Mouse (Mus musculus) midbrain, embryonic 14.5 days (tissue): ENCODE results near the gene Zwint. TPM values are rescaled to one million over a fixed set of nuclear protein-coding genes. Genes with fewer than 3 reads are reported as not detected.
A peak's percentile ranks its signal among the peaks of the same experiment; 100 is the strongest.

ENCODE experiments used
- ATAC-seq: fragments of 200-750 bp; cut with Nextera tagmentation; 2 replicates; pipeline ENCODE4 v1.8.0; 2017; ENCODE audit warnings: moderate number of reproducible peaks, moderate library complexity; ENCODE audit not compliant: low FRiP score, low TSS enrichment
- DNase-seq: peaks from one replicate; pipeline ENCODE4 v3.0.0-alpha.2; 2015
- H3K27ac ChIP-seq: fragments of 300-500 bp; sonication (generic); replicated peaks from 2 replicates; pipeline ENCODE4 v1.5.1; 2014; ENCODE audit warnings: mild to moderate bottlenecking, low read depth, low read length, moderate library complexity
- H3K27me3 ChIP-seq: fragments of 300-500 bp; sonication (generic); 2 replicates; pipeline ENCODE4 v1.6.1; 2014; ENCODE audit warnings: low read length, control low read depth, mixed read lengths; ENCODE audit not compliant: control insufficient read depth, insufficient read depth
- H3K36me3 ChIP-seq: fragments of 300-500 bp; sonication (generic); 2 replicates; pipeline ENCODE4 v1.6.1; 2014; ENCODE audit warnings: low read length, control low read depth; ENCODE audit not compliant: control insufficient read depth, insufficient read depth
- H3K4me1 ChIP-seq: fragments of 300-500 bp; sonication (generic); 2 replicates; pipeline ENCODE4 v1.6.1; 2014; ENCODE audit warnings: mild to moderate bottlenecking, antibody characterized with exemption, low read length, control low read depth; ENCODE audit not compliant: control insufficient read depth, insufficient read depth
- H3K4me2 ChIP-seq: fragments of 300-500 bp; sonication (generic); 2 replicates; pipeline ENCODE4 v1.6.1; 2014; ENCODE audit warnings: mild to moderate bottlenecking, low read length, moderate library complexity
- H3K4me3 ChIP-seq: fragments of 300-500 bp; sonication (generic); replicated peaks from 2 replicates; pipeline ENCODE4 v1.5.1; 2014; ENCODE audit warnings: low read depth, low read length
- H3K9ac ChIP-seq: fragments of 300-500 bp; sonication (generic); replicated peaks from 2 replicates; pipeline ENCODE4 v1.6.1; 2014; ENCODE audit warnings: mild to moderate bottlenecking, low read length, moderate library complexity
- H3K9me3 ChIP-seq: fragments of 300-500 bp; sonication (generic); 2 replicates; pipeline ENCODE4 v1.6.1; 2016; ENCODE audit warnings: low read length, control low read depth, mixed read lengths; ENCODE audit not compliant: control insufficient read depth
- WGBS: fragments of 180-500 bp; shearing (Covaris S2); extraction: QIAGEN DNeasy Blood & Tissue Kit; methylation state at CpG from one replicate; pipeline ENCODE4 v1.1.7; 2014; 5-methylcytosine and 5-hydroxymethylcytosine counted together
- polyA plus RNA-seq: library from polyadenylated mRNA; unstranded; fragments of >200 nt; fragmentation: Nextera tagmentation; extraction: Ambion mirVana; gene quantifications from 2 replicates; pipeline ENCODE4 v1.2.1, GENCODE M21; 2014

Gene Zwint
- polyA plus RNA-seq, 1 experiment from 2014 or later: 771 TPM

- Histone ChIP-seq H3K27me3 (no peaks in the 10 kb centered on the region), H3K4me1 (peaks cover 17% of the 10 kb centered on the region), H3K9ac (peak overlapping the region; percentile 82), H3K4me3 (peak overlapping the region; percentile 66), H3K27ac (peak overlapping the region; percentile 93), H3K4me2 (peak overlapping the region; percentile 76), H3K9me3 (no peaks in the 10 kb centered on the region), H3K36me3 (peaks cover 41% of the 10 kb centered on the region)
- DNase-seq (peak; percentile 89), ATAC-seq (peak; percentile 77)
- WGBS: 2% methylated on average over 15 of the region's 15 CpGs
These were observed 418 bp downstream of the Zwint start for GRCm38 (mm10) chr10:72655017-72655509.

- peaks cover 15% of the 10 kb centered on the region for H3K4me1 ChIP-seq
- DNase-seq: no peak
These were observed 4.6 kb downstream of the Zwint start for GRCm38 (mm10) chr10:72659198-72659597.

GRCm38 (mm10) chr10:72660350-72660749, 5.7 kb downstream of the Zwint start:
- Histone ChIP-seq H3K4me2 (no peak overlapping the region), H3K27me3 (no peaks in the 10 kb centered on the region), H3K36me3 (peaks cover 82% of the 10 kb centered on the region), H3K27ac (no peak overlapping the region), H3K4me3 (no peak overlapping the region), H3K4me1 (peaks cover 14% of the 10 kb centered on the region), H3K9ac (no peak overlapping the region), H3K9me3 (no peaks in the 10 kb centered on the region)
- no peak for DNase-seq
- WGBS: 95% methylated on average over 1 of the region's 1 CpGs
- no peak for ATAC-seq

More at GRCm38 (mm10) chr10:72659198-72659597, 4.6 kb downstream of the Zwint start:
- no peaks in the 10 kb centered on the region for H3K27me3 ChIP-seq
- H3K9me3 ChIP-seq: no peaks in the 10 kb centered on the region
- no peak for ATAC-seq
- 94% methylated on average over 5 of the region's 5 CpGs for WGBS
- H3K9ac ChIP-seq: no peak overlapping the region
- no peak overlapping the region for H3K4me3 ChIP-seq
- H3K36me3 ChIP-seq: peaks cover 73% of the 10 kb centered on the region
- no peak overlapping the region for H3K27ac ChIP-seq
- no peak overlapping the region for H3K4me2 ChIP-seq

- Histone ChIP-seq H3K9me3 (no peaks in the 10 kb centered on the region), H3K27ac (no peak overlapping the region), H3K4me1 (no peaks in the 10 kb centered on the region), H3K27me3 (no peaks in the 10 kb centered on the region), H3K36me3 (peaks cover 52% of the 10 kb centered on the region), H3K4me3 (no peak overlapping the region), H3K4me2 (no peak overlapping the region), H3K9ac (no peak overlapping the region)
- no peak for DNase-seq
- no peak for ATAC-seq
- WGBS: 93% methylated on average over 5 of the region's 5 CpGs
These were observed 13.2 kb downstream of the Zwint start for GRCm38 (mm10) chr10:72667856-72668255.

GRCm38 (mm10) chr10:72669086-72669485, 14.4 kb downstream of the Zwint start:
- H3K27me3 ChIP-seq: no peaks in the 10 kb centered on the region
- H3K4me3 ChIP-seq: no peak overlapping the region
- no peak overlapping the region for H3K27ac ChIP-seq
- no peaks in the 10 kb centered on the region for H3K4me1 ChIP-seq
- H3K36me3 ChIP-seq: peaks cover 47% of the 10 kb centered on the region
- H3K9me3 ChIP-seq: no peaks in the 10 kb centered on the region
- H3K9ac ChIP-seq: no peak overlapping the region
- WGBS: 89% methylated on average over 1 of the region's 1 CpGs
- no peak for DNase-seq
- no peak overlapping the region for H3K4me2 ChIP-seq
- ATAC-seq: no peak

GRCm38 (mm10) chr10:72675971-72676370, 21.3 kb downstream of the Zwint start:
- no peak overlapping the region for H3K9ac ChIP-seq
- no peak for DNase-seq
- H3K27me3 ChIP-seq: no peaks in the 10 kb centered on the region
- H3K4me2 ChIP-seq: no peak overlapping the region
- no peaks in the 10 kb centered on the region for H3K4me1 ChIP-seq
- H3K9me3 ChIP-seq: no peaks in the 10 kb centered on the region
- peaks cover 13% of the 10 kb centered on the region for H3K36me3 ChIP-seq
- no peak overlapping the region for H3K27ac ChIP-seq
- H3K4me3 ChIP-seq: no peak overlapping the region
- WGBS: 97% methylated on average over 6 of the region's 6 CpGs
- no peak for ATAC-seq

GRCm38 (mm10) chr10:72676550-72676949, 21.9 kb downstream of the Zwint start:
- Histone ChIP-seq H3K4me3 (no peak overlapping the region), H3K27ac (no peak overlapping the region), H3K9me3 (no peaks in the 10 kb centered on the region), H3K4me2 (no peak overlapping the region), H3K4me1 (no peaks in the 10 kb centered on the region), H3K36me3 (peaks cover 13% of the 10 kb centered on the region), H3K9ac (no peak overlapping the region), H3K27me3 (no peaks in the 10 kb centered on the region)
- DNase-seq (no peak), ATAC-seq (no peak)
- WGBS: 98% methylated on average over 1 of the region's 1 CpGs

- Histone ChIP-seq H3K9me3 (no peaks in the 10 kb centered on the region), H3K9ac (no peak overlapping the region), H3K4me3 (no peak overlapping the region), H3K27ac (no peak overlapping the region), H3K36me3 (peaks cover 5% of the 10 kb centered on the region), H3K4me1 (no peaks in the 10 kb centered on the region), H3K4me2 (no peak overlapping the region), H3K27me3 (no peaks in the 10 kb centered on the region)
- WGBS: 89% methylated on average over 4 of the region's 4 CpGs
- no peak for ATAC-seq
- no peak for DNase-seq
These were observed 24.4 kb downstream of the Zwint start for GRCm38 (mm10) chr10:72679086-72679485.

- Histone ChIP-seq H3K27ac (no peak overlapping the region), H3K27me3 (no peaks in the 10 kb centered on the region), H3K4me1 (no peaks in the 10 kb centered on the region), H3K9ac (no peak overlapping the region), H3K36me3 (no peaks in the 10 kb centered on the region), H3K4me3 (no peak overlapping the region), H3K9me3 (no peaks in the 10 kb centered on the region), H3K4me2 (no peak overlapping the region)
- ATAC-seq (no peak), DNase-seq (no peak)
- WGBS: 83% methylated on average over 5 of the region's 5 CpGs
These were observed 46.4 kb downstream of the Zwint start for GRCm38 (mm10) chr10:72701092-72701491.
